Mouse (Mus musculus) hindbrain, embryonic 15.5 days (tissue): Measurements from ENCODE around the gene Chd1l. TPM values are rescaled to one million over a fixed set of nuclear protein-coding genes. Genes with fewer than 3 reads are reported as not detected.

Experiments
- ATAC-seq: fragments of 200-750 bp; cut with Nextera tagmentation; 2 replicates; pipeline ENCODE4 v1.8.0; 2017; ENCODE audit warnings: low read depth, moderate number of reproducible peaks, moderate TSS enrichment; ENCODE audit not compliant: low FRiP score
- H3K27ac ChIP-seq: fragments of 300-500 bp; sonication (generic); replicated peaks from 2 replicates; pipeline ENCODE4 v1.5.1; 2015; ENCODE audit warnings: mild to moderate bottlenecking, inconsistent platforms
- H3K27me3 ChIP-seq: fragments of 300-500 bp; sonication (generic); 2 replicates; pipeline ENCODE4 v1.6.1; 2015; ENCODE audit warnings: control low read depth, inconsistent platforms
- H3K36me3 ChIP-seq: fragments of 300-500 bp; sonication (generic); 2 replicates; pipeline ENCODE4 v1.6.1; 2015; ENCODE audit warnings: control low read depth, inconsistent platforms
- H3K4me1 ChIP-seq: fragments of 300-500 bp; sonication (generic); replicated peaks from 2 replicates; pipeline ENCODE4 v1.6.1; 2015; ENCODE audit warnings: control low read depth, inconsistent platforms
- H3K4me2 ChIP-seq: fragments of 300-500 bp; sonication (generic); 2 replicates; pipeline ENCODE4 v1.6.1; 2015; ENCODE audit warnings: moderate library complexity, mild to moderate bottlenecking, inconsistent platforms
- H3K4me3 ChIP-seq: fragments of 300-500 bp; sonication (generic); 2 replicates; pipeline ENCODE4 v1.5.1; 2015; ENCODE audit warnings: mild to moderate bottlenecking, inconsistent platforms
- H3K9ac ChIP-seq: fragments of 300-500 bp; sonication (generic); 2 replicates; pipeline ENCODE4 v1.6.1; 2015; ENCODE audit warnings: inconsistent platforms
- H3K9me3 ChIP-seq: fragments of 300-500 bp; sonication (generic); 2 replicates; pipeline ENCODE4 v1.6.1; 2016; ENCODE audit warnings: control low read depth, inconsistent platforms
- WGBS: fragments of 180-500 bp; shearing (Covaris S2); methylation state at CpG from one replicate; pipeline ENCODE4 v1.1.7; 2015; 5-methylcytosine and 5-hydroxymethylcytosine counted together
- polyA plus RNA-seq: library from polyadenylated mRNA; unstranded; fragments of >200 nt; fragmentation: Nextera tagmentation; extraction: Ambion mirVana; gene quantifications from 2 replicates; pipeline ENCODE4 v1.2.1, GENCODE M21; 2015

The Chd1l gene
- polyA plus RNA-seq, 1 experiment from 2014 or later = 6.3 TPM

DNA sequence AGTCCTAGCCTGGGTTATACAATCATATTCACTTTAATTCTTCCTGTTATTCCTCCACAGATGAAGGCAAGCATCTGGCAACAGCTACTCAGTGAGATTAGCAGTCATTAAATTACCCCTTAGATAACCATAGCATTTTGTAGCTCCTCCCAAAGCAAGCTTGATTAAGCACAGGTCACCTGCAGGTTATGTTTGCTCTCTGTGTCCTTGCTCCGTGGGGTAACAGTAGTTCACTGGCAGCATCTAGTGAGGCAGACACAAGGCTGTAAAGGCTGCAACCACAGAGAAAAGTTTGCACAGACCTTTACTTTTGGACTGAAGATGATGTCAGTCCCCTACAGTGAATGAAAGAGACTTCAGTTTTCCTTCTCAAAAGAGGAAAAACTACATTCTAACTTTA is 5.2 kb upstream of the Chd1l start:
- no peak for ATAC-seq
- Histone ChIP-seq H3K4me2 (no peak overlapping the region), H3K27me3 (no peaks in the 10 kb centered on the region), H3K4me1 (no peaks in the 10 kb centered on the region), H3K9me3 (no peaks in the 10 kb centered on the region), H3K36me3 (no peaks in the 10 kb centered on the region), H3K4me3 (no peak overlapping the region), H3K9ac (no peak overlapping the region), H3K27ac (no peak overlapping the region)
- 40% methylated on average over 1 of the region's 1 CpGs for WGBS

DNA sequence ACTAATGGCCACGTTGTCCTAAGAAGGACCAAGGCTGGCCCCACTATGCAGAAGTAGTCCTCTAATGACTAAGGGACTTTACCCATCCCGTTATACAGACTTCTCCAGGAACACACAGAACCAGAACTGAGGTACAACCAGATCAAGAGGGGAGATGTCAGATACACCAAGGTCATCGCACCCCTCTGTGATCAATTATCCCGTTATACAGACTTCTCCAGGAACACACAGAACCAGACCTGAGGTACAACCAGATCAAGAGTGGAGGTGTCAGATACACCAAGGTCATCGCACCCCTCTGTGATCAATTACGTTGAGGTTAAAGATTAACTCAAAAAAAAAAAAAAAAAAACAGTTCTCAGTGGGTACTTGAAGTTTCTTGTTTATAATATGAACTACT is 1.0 kb upstream of the Chd1l start:
- no peaks in the 10 kb centered on the region for H3K36me3 ChIP-seq
- 94% methylated on average over 6 of the region's 6 CpGs for WGBS
- H3K9ac ChIP-seq = no peak overlapping the region
- H3K4me1 ChIP-seq = peaks cover 7% of the 10 kb centered on the region; the same call in 1 of the 2 replicates
- H3K27me3 ChIP-seq = no peaks in the 10 kb centered on the region
- no peak overlapping the region for H3K4me2 ChIP-seq
- H3K27ac ChIP-seq = no peak overlapping the region
- no peak for ATAC-seq
- no peak overlapping the region for H3K4me3 ChIP-seq
- no peaks in the 10 kb centered on the region for H3K9me3 ChIP-seq

DNA sequence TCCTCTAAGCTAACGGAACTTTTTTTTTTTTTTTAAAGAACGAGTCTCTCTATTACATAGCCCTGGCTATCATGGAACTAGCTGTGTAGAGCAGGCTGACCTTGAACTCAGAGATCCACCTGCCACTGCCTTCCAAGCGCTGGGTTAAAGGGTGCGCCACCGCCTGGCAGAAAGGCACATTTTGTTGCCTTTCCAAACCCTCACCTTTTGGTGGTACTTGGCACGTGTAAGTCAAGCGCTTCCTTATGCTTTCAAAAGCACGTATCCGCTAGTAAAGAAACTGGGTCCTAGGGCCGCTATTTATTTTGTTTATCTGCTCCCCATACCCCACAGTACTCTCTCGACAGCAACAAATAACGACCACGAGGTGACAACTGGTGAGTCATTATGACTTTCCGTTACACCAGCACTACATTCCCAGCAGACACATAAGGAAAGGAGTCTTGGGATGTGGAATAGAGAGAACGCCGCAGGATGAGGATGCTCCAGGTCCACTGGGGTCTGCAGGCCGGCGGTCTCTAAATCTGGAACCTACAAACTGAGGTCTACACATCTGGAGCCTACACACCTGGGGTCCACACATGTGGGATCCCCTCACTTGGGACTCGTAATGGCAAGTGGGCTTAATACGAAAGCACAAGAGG is 680 bp downstream of the Chd1l start:
- Histone ChIP-seq H3K9me3 (no peaks in the 10 kb centered on the region), H3K4me1 (peaks cover 7% of the 10 kb centered on the region; the same call in 1 of the 2 replicates), H3K4me3 (peak overlapping the region; percentile 73), H3K36me3 (no peaks in the 10 kb centered on the region), H3K9ac (0 out of 2 replicates have a peak overlapping the region, but pooled peaks have one; percentile 86), H3K4me2 (peak overlapping the region; percentile 52), H3K27me3 (no peaks in the 10 kb centered on the region), H3K27ac (peak overlapping the region; percentile 91; the same call in 1 of the 2 replicates)
- WGBS = 3% methylated on average over 20 of the region's 20 CpGs
- ATAC-seq = peak; percentile 46; the same call in 1 of the 2 replicates

DNA sequence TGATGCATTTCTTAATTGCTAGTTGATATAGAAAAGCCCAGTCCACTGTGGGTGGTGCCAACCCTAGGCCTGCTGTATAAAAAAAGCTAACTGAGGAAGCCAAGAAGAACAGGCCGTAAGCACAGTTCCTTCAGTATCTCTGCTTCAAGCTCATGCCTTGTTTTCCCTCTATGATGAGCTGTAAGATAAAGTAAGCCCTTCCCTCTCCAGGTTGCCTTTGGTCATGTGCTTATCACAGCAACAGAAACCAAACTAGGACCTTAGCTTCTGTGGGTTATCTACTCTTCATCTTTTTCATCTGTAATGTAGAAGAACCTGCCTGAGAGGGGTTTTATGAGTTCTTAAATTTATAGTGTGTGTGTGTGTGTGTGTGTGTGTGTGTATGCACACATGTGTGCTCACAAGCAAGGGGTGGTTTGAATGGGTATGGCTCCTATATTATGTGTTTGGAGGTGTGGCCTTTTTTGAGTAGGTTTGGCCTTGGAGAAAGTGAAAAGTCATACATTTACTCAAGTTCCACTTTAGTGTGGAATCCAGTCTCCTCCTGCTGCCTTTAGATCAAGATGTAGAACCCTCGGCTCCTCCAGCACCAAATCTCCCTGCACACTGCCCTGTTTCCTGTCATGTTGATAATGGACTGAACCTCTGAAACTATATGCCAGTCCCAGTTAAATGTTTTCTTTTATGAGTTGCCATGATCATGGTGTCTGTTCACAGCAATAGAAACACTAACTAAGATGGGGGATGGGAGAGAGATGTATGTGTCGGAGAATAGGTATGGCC is 9.8 kb downstream of the Chd1l start:
- no peak for ATAC-seq
- Histone ChIP-seq H3K27ac (no peak overlapping the region), H3K9me3 (no peaks in the 10 kb centered on the region), H3K9ac (no peak overlapping the region), H3K36me3 (no peaks in the 10 kb centered on the region), H3K4me3 (no peak overlapping the region), H3K27me3 (no peaks in the 10 kb centered on the region), H3K4me1 (no peaks in the 10 kb centered on the region), H3K4me2 (no peak overlapping the region)
- WGBS = 98% methylated on average over 3 of the region's 3 CpGs

DNA sequence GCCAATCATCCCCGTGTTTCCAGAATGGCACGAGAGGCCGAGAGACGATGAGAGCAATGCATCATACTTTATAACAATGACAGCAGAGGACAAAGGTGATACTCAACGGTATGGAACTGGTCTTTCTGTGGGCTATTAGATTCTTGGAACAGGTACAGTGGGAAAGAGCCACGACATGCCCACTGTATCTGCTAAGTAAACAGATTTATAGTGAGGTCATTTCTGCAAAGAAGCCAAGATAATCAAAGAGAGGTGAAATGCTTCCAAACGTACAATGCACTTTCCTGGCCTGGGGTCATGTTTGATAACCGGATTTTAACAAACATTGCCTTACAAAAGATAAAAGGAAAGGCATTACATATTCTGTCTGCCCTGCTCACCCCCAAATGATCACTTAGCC is 13.2 kb downstream of the Chd1l start:
- Histone ChIP-seq H3K27me3 (no peaks in the 10 kb centered on the region), H3K9ac (no peak overlapping the region), H3K9me3 (no peaks in the 10 kb centered on the region), H3K27ac (no peak overlapping the region), H3K4me2 (no peak overlapping the region), H3K4me3 (no peak overlapping the region), H3K4me1 (no peaks in the 10 kb centered on the region), H3K36me3 (no peaks in the 10 kb centered on the region)
- no peak for ATAC-seq
- 81% methylated on average over 8 of the region's 8 CpGs for WGBS

DNA sequence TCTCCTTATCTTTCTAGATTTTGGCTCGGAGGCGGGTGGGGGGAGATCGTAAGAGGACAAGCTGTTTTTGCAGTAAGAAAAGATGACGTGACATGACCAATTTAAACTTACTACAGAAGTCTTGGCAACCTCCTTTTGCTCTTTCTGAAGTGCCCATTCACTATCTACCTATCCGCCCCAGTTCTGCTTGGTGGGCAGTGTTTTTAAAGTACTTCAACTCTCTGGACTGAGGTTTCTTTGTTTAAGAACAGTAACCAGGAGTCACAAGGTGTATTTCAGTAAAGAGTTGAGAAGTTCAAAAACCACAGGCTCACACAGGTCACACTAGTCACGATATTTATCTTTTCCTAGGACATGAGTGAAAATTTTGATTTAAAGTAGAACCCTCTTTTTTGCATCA is 14.9 kb downstream of the Chd1l start:
- no peak overlapping the region for H3K4me3 ChIP-seq
- no peaks in the 10 kb centered on the region for H3K36me3 ChIP-seq
- H3K9me3 ChIP-seq = no peaks in the 10 kb centered on the region
- no peak overlapping the region for H3K4me2 ChIP-seq
- WGBS = 94% methylated on average over 6 of the region's 6 CpGs
- no peaks in the 10 kb centered on the region for H3K27me3 ChIP-seq
- no peak overlapping the region for H3K9ac ChIP-seq
- no peak for ATAC-seq
- H3K27ac ChIP-seq = no peak overlapping the region
- no peaks in the 10 kb centered on the region for H3K4me1 ChIP-seq

DNA sequence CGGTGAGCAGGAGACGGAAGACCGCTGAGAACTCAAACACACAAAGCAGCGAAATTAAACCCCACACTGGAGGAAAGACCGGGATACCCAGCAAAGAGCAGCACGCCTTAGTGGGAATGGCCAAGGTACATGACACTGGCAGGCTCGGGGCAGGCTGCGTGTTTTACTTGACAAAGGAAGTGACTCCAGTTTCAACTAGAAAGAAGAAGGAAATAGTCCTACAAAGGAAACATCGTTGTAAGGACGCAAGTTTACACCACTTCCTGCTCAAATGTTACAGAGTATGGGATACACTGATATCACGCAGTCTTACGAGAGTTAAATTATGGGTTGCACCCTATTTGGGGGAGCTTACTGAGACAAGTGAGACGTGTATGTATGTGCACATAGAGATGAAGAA is 15.9 kb downstream of the Chd1l start:
- no peak overlapping the region for H3K4me3 ChIP-seq
- H3K4me1 ChIP-seq = no peaks in the 10 kb centered on the region
- H3K36me3 ChIP-seq = no peaks in the 10 kb centered on the region
- H3K4me2 ChIP-seq = no peak overlapping the region
- H3K9me3 ChIP-seq = no peaks in the 10 kb centered on the region
- ATAC-seq = no peak
- H3K27me3 ChIP-seq = no peaks in the 10 kb centered on the region
- WGBS = 93% methylated on average over 13 of the region's 13 CpGs
- no peak overlapping the region for H3K27ac ChIP-seq
- H3K9ac ChIP-seq = no peak overlapping the region

DNA sequence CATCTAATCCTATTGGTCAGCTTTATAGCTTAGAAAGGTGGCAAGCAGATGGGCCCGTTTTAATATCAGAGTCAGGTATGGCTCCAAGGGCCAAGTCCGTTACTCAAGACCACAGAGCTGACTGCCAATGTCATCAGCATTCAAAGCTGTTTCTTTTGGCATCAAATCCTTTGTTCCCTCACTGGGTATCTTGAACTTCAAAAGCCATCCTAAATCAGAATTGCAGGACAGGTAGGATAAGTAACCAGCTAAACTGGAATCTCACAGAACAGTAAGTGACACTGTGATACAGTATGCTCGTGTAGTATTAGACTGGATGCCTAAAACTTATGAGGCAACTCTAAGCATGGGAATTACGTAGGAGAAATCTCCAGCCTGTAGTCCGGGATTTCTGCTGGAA is 16.9 kb downstream of the Chd1l start:
- 93% methylated on average over 5 of the region's 5 CpGs for WGBS
- ATAC-seq = no peak
- H3K27ac ChIP-seq = no peak overlapping the region

DNA sequence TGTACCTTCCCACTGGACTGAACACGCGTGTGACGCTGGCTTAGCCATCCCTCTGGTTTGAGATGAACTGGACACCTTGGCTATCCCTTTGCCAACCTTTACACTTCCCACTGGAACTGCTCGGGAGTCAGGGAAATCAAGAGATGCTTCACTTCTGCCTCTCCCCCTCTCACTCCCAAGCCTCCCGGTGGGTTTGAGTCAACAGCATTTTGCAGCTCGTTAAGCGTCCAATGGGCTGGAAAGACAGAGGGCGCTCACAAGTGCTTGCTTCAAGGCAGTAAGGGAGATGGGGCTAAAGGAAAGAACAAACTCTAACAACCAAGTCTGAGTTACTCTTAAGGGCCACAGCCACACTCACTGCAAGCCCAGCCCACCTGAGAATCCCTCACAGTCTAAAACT is 19.3 kb downstream of the Chd1l start:
- Histone ChIP-seq H3K27me3 (no peaks in the 10 kb centered on the region), H3K9me3 (no peaks in the 10 kb centered on the region), H3K36me3 (no peaks in the 10 kb centered on the region), H3K4me3 (no peak overlapping the region), H3K9ac (no peak overlapping the region), H3K27ac (no peak overlapping the region), H3K4me1 (0 out of 2 replicates have a peak, but pooled peaks cover under 1% of the 10 kb centered on the region), H3K4me2 (no peak overlapping the region)
- no peak for ATAC-seq
- 48% methylated on average over 8 of the region's 8 CpGs for WGBS

More for the DNA sequence above, 16.9 kb downstream of the Chd1l start:
- H3K4me3 ChIP-seq = no peak overlapping the region
- no peaks in the 10 kb centered on the region for H3K4me1 ChIP-seq
- no peak overlapping the region for H3K9ac ChIP-seq
- no peaks in the 10 kb centered on the region for H3K27me3 ChIP-seq
- H3K9me3 ChIP-seq = no peaks in the 10 kb centered on the region
- no peak overlapping the region for H3K4me2 ChIP-seq
- no peaks in the 10 kb centered on the region for H3K36me3 ChIP-seq

DNA sequence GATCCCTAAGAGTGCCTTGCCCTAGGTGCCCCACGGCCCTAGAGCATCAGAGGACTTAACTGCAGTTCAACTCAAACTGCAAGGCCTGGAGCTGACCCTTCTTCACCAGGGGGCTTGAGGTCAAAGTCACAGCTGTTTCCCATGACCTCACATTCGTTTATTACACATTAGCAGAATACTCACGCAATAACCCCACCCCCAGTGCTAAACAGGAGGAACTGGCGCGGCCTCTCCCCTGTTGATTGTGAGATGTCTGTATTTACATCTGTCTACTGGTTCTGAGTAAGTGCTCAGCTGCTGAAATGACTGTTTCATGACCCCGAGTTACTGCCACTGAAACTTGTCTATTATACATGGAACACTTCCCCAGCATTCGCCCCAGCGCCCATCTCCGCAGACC is 22.3 kb downstream of the Chd1l start:
- 79% methylated on average over 9 of the region's 9 CpGs for WGBS
- H3K4me3 ChIP-seq = no peak overlapping the region
- no peaks in the 10 kb centered on the region for H3K9me3 ChIP-seq
- H3K4me2 ChIP-seq = no peak overlapping the region
- H3K9ac ChIP-seq = no peak overlapping the region
- 0 out of 2 replicates have a peak, but pooled peaks cover 2% of the 10 kb centered on the region for H3K4me1 ChIP-seq
- no peaks in the 10 kb centered on the region for H3K27me3 ChIP-seq
- no peak for ATAC-seq
- H3K36me3 ChIP-seq = no peaks in the 10 kb centered on the region
- no peak overlapping the region for H3K27ac ChIP-seq

DNA sequence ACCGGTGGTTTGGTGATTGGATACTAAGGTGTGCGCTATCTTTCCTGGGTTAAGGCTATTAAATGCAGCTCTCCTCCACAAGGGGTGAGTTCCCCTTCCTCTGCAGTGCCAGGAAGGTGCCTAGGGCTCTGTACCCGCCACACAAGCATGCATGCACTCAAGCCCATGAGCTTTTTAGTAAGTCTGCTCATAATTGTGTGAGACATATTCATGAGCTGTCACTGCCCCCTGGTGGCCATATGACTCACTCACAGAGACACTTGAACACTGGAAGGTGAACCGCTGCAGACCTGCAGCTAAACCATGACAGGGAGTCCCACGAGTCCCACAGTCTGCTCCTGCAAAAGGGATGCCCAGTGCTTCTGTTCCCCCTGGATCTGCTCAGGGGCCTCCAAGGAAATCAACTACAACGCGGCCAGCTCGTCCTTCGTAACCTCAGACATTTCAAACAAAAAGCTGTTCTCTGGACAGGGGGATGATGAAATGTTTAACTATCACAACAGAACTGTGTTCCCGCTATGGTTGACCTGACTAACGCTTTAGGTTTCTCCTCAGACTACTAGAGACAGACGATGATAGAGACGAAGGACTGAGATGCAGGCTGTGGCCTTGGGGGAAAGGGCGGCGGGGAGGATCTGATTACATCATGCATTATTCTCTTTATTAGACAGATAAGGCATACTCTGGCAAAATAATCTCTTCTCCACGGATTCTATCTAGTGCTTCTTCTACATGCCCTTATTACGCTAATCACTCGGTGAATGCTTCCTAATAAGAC is 24.4 kb downstream of the Chd1l start:
- Histone ChIP-seq H3K4me2 (peak overlapping the region; percentile 37), H3K36me3 (no peaks in the 10 kb centered on the region), H3K27me3 (no peaks in the 10 kb centered on the region), H3K9me3 (no peaks in the 10 kb centered on the region), H3K4me3 (no peak overlapping the region; the same call in 1 of the 2 replicates), H3K27ac (peak overlapping the region; percentile 0; the same call in 1 of the 2 replicates), H3K9ac (peak overlapping the region; percentile 14; the same call in 1 of the 2 replicates), H3K4me1 (0 out of 2 replicates have a peak, but pooled peaks cover 2% of the 10 kb centered on the region)
- 54% methylated on average over 18 of the region's 18 CpGs for WGBS
- ATAC-seq = peak; percentile 93

DNA sequence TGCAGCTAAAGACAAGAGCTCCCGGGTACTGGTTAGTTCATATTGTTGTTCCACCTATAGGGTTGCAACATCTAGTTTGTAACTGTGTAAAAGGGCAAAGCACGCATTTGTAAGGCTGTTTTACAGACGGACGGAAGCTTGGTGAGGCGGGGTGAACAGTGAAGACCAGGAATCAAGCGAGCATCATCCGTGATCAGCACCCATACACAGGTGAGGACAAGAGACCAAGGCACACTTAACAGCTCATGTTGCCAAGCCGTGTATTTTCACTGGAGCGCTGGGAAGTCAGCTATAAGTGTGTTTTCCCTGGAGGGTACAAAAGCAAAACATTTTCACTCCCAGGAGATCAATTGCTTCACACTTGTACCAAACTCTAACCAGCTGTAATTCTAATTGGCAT is 36.2 kb downstream of the Chd1l start:
- H3K4me2 ChIP-seq = no peak overlapping the region
- ATAC-seq = no peak
- no peaks in the 10 kb centered on the region for H3K36me3 ChIP-seq
- peaks cover 10% of the 10 kb centered on the region; the same call in 1 of the 2 replicates for H3K4me1 ChIP-seq
- 82% methylated on average over 9 of the region's 9 CpGs for WGBS
- H3K9me3 ChIP-seq = no peaks in the 10 kb centered on the region
- no peak overlapping the region for H3K9ac ChIP-seq
- no peak overlapping the region for H3K4me3 ChIP-seq
- H3K27ac ChIP-seq = no peak overlapping the region
- H3K27me3 ChIP-seq = no peaks in the 10 kb centered on the region
